Mouse (Mus musculus) bone marrow macrophage, adult 2 months (primary cell): ENCODE measurements at regions not wholly inside any gene's neighbourhood (a gene's known extent, or its start where the extent isn't known, plus 50 kb on each side); places are given as distances from the start of the nearest gene placed in this dataset.

Source experiments
- H3K27ac ChIP-seq: 2 replicates; pipeline ENCODE4 v1.5.1; 2012; ENCODE audit warnings: low read depth, low read length; ENCODE audit not compliant: insufficient read depth
- H3K4me1 ChIP-seq: 2 replicates; pipeline ENCODE4 v1.6.1; 2012; ENCODE audit warnings: low read length; ENCODE audit not compliant: control insufficient read depth, insufficient read depth
- H3K4me3 ChIP-seq: 2 replicates; pipeline ENCODE4 v1.5.1; 2012; ENCODE audit warnings: mild to moderate bottlenecking, low read length, moderate library complexity; ENCODE audit not compliant: insufficient read depth
- CTCF ChIP-seq: IDR thresholded peaks from 2 replicates; pipeline ENCODE4 v1.5.1; 2012; ENCODE audit warnings: low read depth, mild to moderate bottlenecking, low read length, moderate library complexity
- POLR2A ChIP-seq: IDR thresholded peaks from 2 replicates; pipeline ENCODE4 v1.6.1; 2012; ENCODE audit warnings: mild to moderate bottlenecking, low read depth, low read length, borderline replicate concordance

- no peak for TF ChIP-seq CTCF
- no peak for TF ChIP-seq POLR2A
- H3K4me1 ChIP-seq: no peaks in the 10 kb centered on the region
- no peak overlapping the region for H3K4me3 ChIP-seq
- H3K27ac ChIP-seq: no peak overlapping the region
These were observed 89.8 kb upstream of the Rpl38 start for GRCm38 (mm10) chr11:114578551-114578950.

DNA sequence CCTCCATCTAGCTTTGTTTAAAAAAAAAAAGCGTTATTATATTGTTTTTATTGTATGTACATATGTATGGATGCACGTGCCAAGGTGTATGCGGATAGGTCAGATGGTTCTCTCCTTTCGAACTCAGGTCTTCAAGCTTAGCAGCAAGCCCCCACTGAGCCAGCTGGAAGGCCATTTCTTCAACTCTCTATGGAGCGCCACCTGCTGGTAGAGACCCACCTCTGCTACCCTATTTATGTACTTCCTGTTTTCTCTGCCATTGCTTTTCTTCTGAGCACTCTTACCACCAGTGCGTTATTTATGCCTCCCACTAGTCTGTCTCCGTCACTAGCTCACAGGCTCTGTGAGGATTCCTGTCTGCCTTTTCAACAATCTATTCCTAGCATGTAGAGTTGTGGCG, 91.5 kb upstream of the Rpl38 start:
- no peaks in the 10 kb centered on the region for H3K4me1 ChIP-seq

GRCm38 (mm10) chr11:114571144-114571869, 97.0 kb upstream of the Rpl38 start:
- Histone ChIP-seq H3K4me1 (no peaks in the 10 kb centered on the region), H3K4me3 (no peak overlapping the region), H3K27ac (no peak overlapping the region)
- TF ChIP-seq POLR2A: no peak

More for the DNA sequence above, 91.5 kb upstream of the Rpl38 start:
- TF ChIP-seq CTCF (peak; percentile 65), POLR2A (no peak)
- H3K27ac ChIP-seq: no peak overlapping the region
- H3K4me3 ChIP-seq: no peak overlapping the region

GRCm38 (mm10) chr11:114570076-114570475, 98.2 kb upstream of the Rpl38 start:
- Histone ChIP-seq H3K4me1 (no peaks in the 10 kb centered on the region), H3K4me3 (no peak overlapping the region), H3K27ac (no peak overlapping the region)
- TF ChIP-seq POLR2A (no peak), CTCF (no peak)

- H3K4me3 ChIP-seq: no peak overlapping the region
- no peak overlapping the region for H3K27ac ChIP-seq
- H3K4me1 ChIP-seq: no peaks in the 10 kb centered on the region
- no peak for TF ChIP-seq POLR2A
These were observed 100.2 kb upstream of the Rpl38 start for GRCm38 (mm10) chr11:114567814-114568800.

GRCm38 (mm10) chr11:114567045-114567780, 101.1 kb upstream of the Rpl38 start:
- TF ChIP-seq POLR2A: no peak
- no peak for TF ChIP-seq CTCF
- no peaks in the 10 kb centered on the region for H3K4me1 ChIP-seq
- H3K4me3 ChIP-seq: no peak overlapping the region
- H3K27ac ChIP-seq: no peak overlapping the region

- Histone ChIP-seq H3K4me3 (no peak overlapping the region), H3K27ac (no peak overlapping the region), H3K4me1 (no peaks in the 10 kb centered on the region)
- TF ChIP-seq CTCF (no peak), POLR2A (no peak)
These were observed 103.4 kb upstream of the Rpl38 start for GRCm38 (mm10) chr11:114564949-114565348.

- Histone ChIP-seq H3K4me1 (no peaks in the 10 kb centered on the region), H3K4me3 (no peak overlapping the region), H3K27ac (no peak overlapping the region)
- TF ChIP-seq CTCF: no peak
- TF ChIP-seq POLR2A: no peak
These were observed 105.2 kb upstream of the Rpl38 start for GRCm38 (mm10) chr11:114563172-114563571.

DNA sequence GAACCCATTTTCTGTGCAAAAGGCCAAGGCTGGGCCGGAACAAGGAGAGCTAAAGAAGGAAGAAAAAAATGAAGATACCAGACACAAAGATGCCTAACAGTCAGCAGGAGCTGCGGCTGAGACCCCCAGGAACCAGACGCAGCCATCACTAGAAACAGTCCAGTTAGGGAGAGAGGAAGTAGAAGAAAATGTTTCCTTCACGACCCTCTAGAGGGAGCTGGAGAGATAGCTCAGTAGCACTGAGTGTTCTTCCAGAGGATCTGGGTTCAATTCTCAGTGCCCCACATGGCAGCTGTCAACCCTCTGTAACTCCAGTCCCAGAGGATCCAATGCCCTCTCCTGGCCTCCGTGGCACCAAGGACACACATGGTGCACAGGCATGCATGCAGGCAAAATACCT, 113.7 kb upstream of the Rpl38 start:
- Histone ChIP-seq H3K4me3 (no peak overlapping the region), H3K4me1 (no peaks in the 10 kb centered on the region), H3K27ac (no peak overlapping the region)
- TF ChIP-seq CTCF: no peak
- no peak for TF ChIP-seq POLR2A

DNA sequence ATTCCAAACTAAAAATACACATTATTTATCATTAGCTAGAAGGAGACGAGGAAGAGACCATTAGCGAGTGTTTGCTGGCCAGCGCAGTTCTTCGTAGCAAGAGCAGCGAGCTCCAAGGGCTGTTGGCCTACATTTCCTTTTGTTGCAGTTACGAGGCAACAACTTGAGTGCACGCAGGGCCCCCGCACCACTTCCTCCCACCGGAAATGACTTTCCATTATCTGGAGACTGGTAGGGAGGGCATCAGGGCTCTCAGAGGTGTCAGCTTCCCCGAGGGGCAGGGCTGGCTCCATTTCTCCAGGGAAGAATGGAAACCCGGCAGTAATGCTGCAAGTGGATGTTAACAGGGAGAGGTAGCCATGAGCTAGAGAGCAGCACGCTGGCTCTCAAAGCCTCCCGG, 114.3 kb upstream of the Rpl38 start:
- H3K27ac ChIP-seq: no peak overlapping the region
- H3K4me1 ChIP-seq: no peaks in the 10 kb centered on the region
- TF ChIP-seq CTCF: no peak
- no peak for TF ChIP-seq POLR2A
- no peak overlapping the region for H3K4me3 ChIP-seq
